Mouse (Mus musculus) limb, embryonic 11.5 days (tissue): ENCODE data around the gene Olfr473. TPM values are rescaled to one million over a fixed set of nuclear protein-coding genes. Genes with fewer than 3 reads are reported as not detected.
"Not testable (repeated sequence)": the region's sequence is repeated elsewhere in the genome, so short reads cannot be mapped to it uniquely, and the experiment has no call there.

ENCODE experiments used
- ATAC-seq: fragments of 200-750 bp; cut with Nextera tagmentation; 2 replicates; pipeline ENCODE4 v1.8.0; 2017; ENCODE audit warnings: low read depth; ENCODE audit not compliant: insufficient number of reproducible peaks, low FRiP score, low TSS enrichment
- DNase-seq: peaks from one replicate; pipeline ENCODE4 v3.0.0-alpha.2; 2015; ENCODE audit warnings: low spot score
- H3K27ac ChIP-seq: fragments of 300-500 bp; sonication (generic); replicated peaks from 2 replicates; pipeline ENCODE4 v1.5.1; 2014; ENCODE audit warnings: low read depth, mild to moderate bottlenecking, low read length
- H3K27me3 ChIP-seq: fragments of 300-500 bp; sonication (generic); 2 replicates; pipeline ENCODE4 v1.6.1; 2014; ENCODE audit warnings: mild to moderate bottlenecking, low read length, mixed read lengths; ENCODE audit not compliant: control insufficient read depth, insufficient read depth
- H3K36me3 ChIP-seq: fragments of 300-500 bp; sonication (generic); 2 replicates; pipeline ENCODE4 v1.6.1; 2014; ENCODE audit warnings: mild to moderate bottlenecking, low read length, moderate library complexity, mixed read lengths; ENCODE audit not compliant: control insufficient read depth, insufficient read depth
- H3K4me1 ChIP-seq: fragments of 300-500 bp; sonication (generic); 2 replicates; pipeline ENCODE4 v1.6.1; 2014; ENCODE audit warnings: low read length, mixed read lengths; ENCODE audit not compliant: control insufficient read depth, insufficient read depth
- H3K4me2 ChIP-seq: fragments of 300-500 bp; sonication (generic); 2 replicates; pipeline ENCODE4 v1.6.1; 2014; ENCODE audit warnings: low read depth, mild to moderate bottlenecking, moderate library complexity; ENCODE audit not compliant: severe bottlenecking
- H3K4me3 ChIP-seq: fragments of 300-500 bp; sonication (generic); 2 replicates; pipeline ENCODE4 v1.5.1; 2014; ENCODE audit warnings: low read depth, low read length
- H3K9ac ChIP-seq: fragments of 300-500 bp; sonication (generic); 2 replicates; pipeline ENCODE4 v1.6.1; 2014; ENCODE audit warnings: mild to moderate bottlenecking, low read length
- H3K9me3 ChIP-seq: fragments of 300-500 bp; sonication (generic); 2 replicates; pipeline ENCODE4 v1.6.1; 2016; ENCODE audit warnings: low read length; ENCODE audit not compliant: control insufficient read depth
- WGBS: fragments of 180-500 bp; shearing (Covaris S2); extraction: QIAGEN DNeasy Blood & Tissue Kit; methylation state at CpG from one replicate; pipeline ENCODE4 v1.1.7; 2014; 5-methylcytosine and 5-hydroxymethylcytosine counted together
- polyA plus RNA-seq: library from polyadenylated mRNA; unstranded; fragments of >200 nt; fragmentation: Nextera tagmentation; extraction: Ambion mirVana; gene quantifications from 2 replicates; pipeline ENCODE4 v1.2.1, GENCODE M21; 2014

Gene Olfr473
- polyA plus RNA-seq, result not detected in 2 replicates

DNA sequence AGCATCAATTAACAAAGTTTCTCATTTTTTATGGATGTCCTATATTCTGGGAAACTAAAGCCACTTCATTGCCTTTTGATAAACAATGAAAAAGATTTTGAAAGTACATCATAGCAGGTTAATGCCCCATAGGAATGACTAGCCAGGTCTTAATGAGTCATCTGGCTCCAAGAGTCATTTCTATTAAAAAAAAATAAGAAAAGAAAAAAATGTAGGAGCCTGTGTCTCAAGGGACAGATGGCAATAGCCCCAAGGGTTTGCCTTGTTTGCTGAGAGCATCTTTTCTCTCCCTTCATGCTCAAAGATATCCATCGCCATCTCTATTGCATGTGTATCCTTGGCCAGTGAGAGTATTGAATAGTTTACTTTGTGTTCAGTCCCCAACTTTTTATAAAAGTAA, at the start of gene Olfr473:
TSS of gene Olfr473 (plus strand) at position 301 of the 400 bp plus-strand sequence.
- H3K27me3 ChIP-seq, result no peaks in the 10 kb centered on the region
- H3K4me2 ChIP-seq, result no peak within 1 kb of the TSS
- no peaks in the 10 kb centered on the region for H3K9me3 ChIP-seq
- no peak within 1 kb of the TSS for H3K9ac ChIP-seq
- no peaks in the 10 kb centered on the region for H3K4me1 ChIP-seq
- H3K4me3 ChIP-seq, result no peak within 1 kb of the TSS
- no peak for ATAC-seq
- no peak for DNase-seq
- H3K27ac ChIP-seq, result no peak within 1 kb of the TSS
- no peaks in the 10 kb centered on the region for H3K36me3 ChIP-seq
- WGBS, result 96% methylated on average over 1 of the region's 1 CpGs

DNA sequence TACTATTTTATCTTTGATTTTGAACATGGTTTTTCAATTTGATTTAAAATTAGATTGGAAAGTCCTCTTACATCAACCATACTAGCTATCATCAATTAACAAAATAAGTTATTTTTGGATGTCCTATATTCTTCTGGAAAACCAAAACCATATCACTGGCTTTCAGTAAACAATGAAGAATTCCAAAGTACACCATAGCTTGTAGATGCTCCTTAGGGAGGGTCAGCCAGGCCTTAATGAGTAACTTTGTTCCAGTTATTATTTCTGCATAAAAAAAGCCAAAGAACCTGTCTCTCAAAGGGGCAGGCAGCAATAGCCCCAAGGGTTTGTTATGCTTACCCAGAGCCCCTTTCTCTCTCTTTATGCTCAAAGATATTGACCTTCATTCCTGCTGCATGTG, 32.6 kb upstream of the Olfr473 start, which contains the start of gene Olfr472:
TSS of gene Olfr472 (plus strand) at position 301 of the 400 bp plus-strand sequence.
- H3K27me3 ChIP-seq, result no peaks in the 10 kb centered on the region

DNA sequence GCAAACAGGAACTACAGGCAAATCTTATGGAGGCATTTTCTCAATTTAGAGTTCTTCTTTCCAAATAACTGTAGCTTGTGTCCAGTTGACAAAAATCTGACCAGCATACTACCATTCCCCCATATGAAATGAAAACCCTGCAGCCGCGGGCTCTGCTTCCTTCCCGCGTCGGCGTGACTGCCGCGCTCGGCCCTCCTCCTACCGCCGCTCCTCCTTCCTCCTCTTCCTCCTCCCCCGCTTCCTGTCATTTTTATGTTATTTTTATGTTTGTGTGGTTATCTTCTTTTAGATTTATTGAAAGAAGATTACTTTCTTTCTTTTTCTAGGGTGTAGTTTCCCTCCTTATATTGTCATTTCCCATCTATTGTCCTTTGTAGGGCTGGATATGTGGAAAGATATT, 22.3 kb downstream of the Olfr473 start:
- ATAC-seq, H3K9ac ChIP-seq, H3K4me3 ChIP-seq, H3K4me2 ChIP-seq, DNase-seq, H3K4me1 ChIP-seq, H3K27ac ChIP-seq, H3K9me3 ChIP-seq, H3K27me3 ChIP-seq, H3K36me3 ChIP-seq: not testable (repeated sequence)
- 99% methylated on average over 12 of the region's 12 CpGs for WGBS

More for the DNA sequence above, 32.6 kb upstream of the Olfr473 start, which contains the start of gene Olfr472:
- DNase-seq (no peak), ATAC-seq (no peak)
- no peak within 1 kb of the TSS for H3K4me2 ChIP-seq
- H3K9ac ChIP-seq, result no peak within 1 kb of the TSS
- no peaks in the 10 kb centered on the region for H3K36me3 ChIP-seq
- no peak within 1 kb of the TSS for H3K27ac ChIP-seq
- no peaks in the 10 kb centered on the region for H3K9me3 ChIP-seq
- no peaks in the 10 kb centered on the region for H3K4me1 ChIP-seq
- H3K4me3 ChIP-seq, result no peak within 1 kb of the TSS

DNA sequence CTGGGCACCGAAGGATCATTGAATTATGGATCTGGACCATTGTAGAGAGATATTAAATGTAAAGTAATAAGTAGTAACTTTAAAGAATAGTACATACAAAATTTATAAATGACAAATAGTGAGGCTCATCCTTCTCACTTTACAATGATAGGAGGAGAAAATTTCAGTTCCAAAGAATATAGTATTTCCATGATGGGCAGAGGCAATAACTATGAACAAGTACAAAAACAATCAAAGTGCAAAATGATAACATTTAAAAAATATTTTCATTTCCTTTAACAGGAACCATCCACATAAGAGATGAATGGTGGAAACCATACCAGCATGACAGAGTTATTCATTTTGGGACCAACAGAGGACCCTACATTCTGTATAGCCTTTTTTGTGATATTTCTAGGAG, 24.1 kb downstream of the Olfr473 start, which contains the start of gene Olfr474:
TSS of gene Olfr474 (plus strand) at position 301 of the 400 bp plus-strand sequence.
- no peaks in the 10 kb centered on the region for H3K36me3 ChIP-seq
- no peak within 1 kb of the TSS for H3K27ac ChIP-seq
- ATAC-seq, result no peak
- H3K4me1 ChIP-seq, result no peaks in the 10 kb centered on the region
- H3K9ac ChIP-seq, result no peak within 1 kb of the TSS
- H3K27me3 ChIP-seq, result no peaks in the 10 kb centered on the region
- no peaks in the 10 kb centered on the region for H3K9me3 ChIP-seq
- no peak within 1 kb of the TSS for H3K4me3 ChIP-seq
- WGBS, result 76% methylated on average over 1 of the region's 1 CpGs
- no peak within 1 kb of the TSS for H3K4me2 ChIP-seq
- DNase-seq, result no peak

DNA sequence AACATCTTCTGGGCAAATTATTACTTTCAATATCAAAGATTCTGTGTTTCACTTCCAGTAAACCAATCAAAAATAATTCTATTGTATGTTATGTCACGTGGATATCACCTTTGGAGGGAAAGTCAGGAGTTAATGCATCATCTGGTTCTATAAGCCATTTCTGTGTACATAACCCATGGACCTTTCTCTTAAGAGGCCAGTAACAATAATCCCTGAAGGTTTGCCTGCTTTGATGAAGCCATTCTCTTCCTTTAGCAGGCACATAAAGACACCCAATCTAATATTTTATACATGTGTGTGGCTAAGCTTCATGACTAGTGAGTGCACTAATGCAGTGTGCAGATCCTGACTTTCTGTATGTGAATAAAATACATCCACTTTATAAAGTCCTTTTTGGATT, 34.3 kb downstream of the Olfr473 start, which contains the start of gene Olfr476:
TSS of gene Olfr476 (plus strand) at position 301 of the 400 bp plus-strand sequence.
- DNase-seq, result no peak
- Histone ChIP-seq H3K9me3 (no peaks in the 10 kb centered on the region), H3K4me2 (no peak within 1 kb of the TSS), H3K9ac (no peak within 1 kb of the TSS), H3K36me3 (no peaks in the 10 kb centered on the region), H3K27me3 (no peaks in the 10 kb centered on the region), H3K4me1 (no peaks in the 10 kb centered on the region), H3K27ac (no peak within 1 kb of the TSS), H3K4me3 (no peak within 1 kb of the TSS)
- ATAC-seq, result no peak
- 64% methylated on average over 1 of the region's 1 CpGs for WGBS

Other genes starting within 250 kb of the Olfr473 start
- 0.47 and 0.92 TPM in 2 replicates for gene Cyb5r2, start 172.4 kb upstream of the Olfr473 start, polyA plus RNA-seq
- gene Ovch2, start 129.2 kb upstream of the Olfr473 start, polyA plus RNA-seq, result not detected in 2 replicates
- gene Olfr467, start 118.2 kb upstream of the Olfr473 start, polyA plus RNA-seq, result not detected in 2 replicates
- not detected in 2 replicates for gene Olfr469, start 104.9 kb upstream of the Olfr473 start, polyA plus RNA-seq
- not detected in 2 replicates for gene Olfr470, start 83.0 kb upstream of the Olfr473 start, polyA plus RNA-seq
- gene Olfr472, start 32.5 kb upstream of the Olfr473 start, polyA plus RNA-seq, result not detected in 2 replicates
- not detected in 2 replicates for gene Olfr474, start 24.2 kb downstream of the Olfr473 start, polyA plus RNA-seq
- not detected in 2 replicates for gene Olfr476, start 34.4 kb downstream of the Olfr473 start, polyA plus RNA-seq
- not detected in 2 replicates for gene Olfr477, start 56.2 kb downstream of the Olfr473 start, polyA plus RNA-seq
- gene Olfr478, start 103.5 kb downstream of the Olfr473 start, polyA plus RNA-seq, result not detected in 2 replicates
- not detected in 2 replicates for gene Olfr479, start 120.2 kb downstream of the Olfr473 start, polyA plus RNA-seq
- not detected in 2 replicates for gene Olfr480, start 136.9 kb downstream of the Olfr473 start, polyA plus RNA-seq
- not detected in 2 replicates for gene Olfr481, start 149.4 kb downstream of the Olfr473 start, polyA plus RNA-seq
- gene Olfr482, start 167.1 kb downstream of the Olfr473 start, polyA plus RNA-seq, result 0.07 TPM in 1 of 2 replicates, not detected in the other
- gene Olfr483, start 170.4 kb downstream of the Olfr473 start, polyA plus RNA-seq, result not detected in 2 replicates
- not detected in 2 replicates for gene Olfr484, start 197.0 kb downstream of the Olfr473 start, polyA plus RNA-seq
- gene Olfr485, start 229.4 kb downstream of the Olfr473 start, polyA plus RNA-seq, result not detected in 2 replicates
- gene Olfr486, start 242.3 kb downstream of the Olfr473 start, polyA plus RNA-seq, result not detected in 2 replicates